Comparison of ENCODE assay signal across 8 mouse cellular contexts in genomic region chr15:79892213-79892541, GRCm38 (mm10). TPM values are rescaled to one million over a fixed set of nuclear protein-coding genes. Genes with fewer than 3 reads are reported as not detected.
A peak's percentile ranks its signal among the peaks of the same experiment; 100 is the strongest.
DNase-seq lines count a peak whose midpoint lies in the region; ATAC-seq and TF ChIP-seq lines count a peak whose summit lies in the region.

No protein-coding gene starts in this region.

- peaks cover 5% of the 10 kb centered on the region; the same call in 1 of the 2 replicates for H3K4me1 ChIP-seq in bone marrow, adult 2 months (ENCODE audit: control insufficient read depth, insufficient read depth, low read length)
- peaks cover 9% of the 10 kb centered on the region for H3K4me1 ChIP-seq in forebrain, embryonic 16.5 days (replicated peaks; ENCODE audit: control insufficient read depth, insufficient read depth, low read length)
- H3K4me1 ChIP-seq in hindbrain, embryonic 11.5 days (replicated peaks; ENCODE audit: control insufficient read depth, insufficient read depth, low read length): peaks cover 7% of the 10 kb centered on the region; the same call in 1 of the 2 replicates
- H3K4me1 ChIP-seq in limb, embryonic 13.5 days: peaks cover 18% of the 10 kb centered on the region; the same call in 1 of the 2 replicates
- peaks cover 8% of the 10 kb centered on the region for H3K4me1 ChIP-seq in midbrain, embryonic 12.5 days

- no peaks in the 10 kb centered on the region for H3K9me3 ChIP-seq in forebrain, embryonic 16.5 days (ENCODE audit: control insufficient read depth, low read length)
- no peaks in the 10 kb centered on the region for H3K9me3 ChIP-seq in hindbrain, embryonic 11.5 days (ENCODE audit: control insufficient read depth, low read length)
- H3K9me3 ChIP-seq in limb, embryonic 13.5 days: no peaks in the 10 kb centered on the region
- H3K9me3 ChIP-seq in midbrain, embryonic 12.5 days: no peaks in the 10 kb centered on the region

- peak overlapping the region; percentile 90 for H3K4me3 ChIP-seq in bone marrow, adult 2 months (replicated peaks; ENCODE audit: control insufficient read depth, low read depth, low read length)
- H3K4me3 ChIP-seq in forebrain, embryonic 16.5 days (replicated peaks; ENCODE audit: low read length): peak overlapping the region; percentile 44
- peak overlapping the region; percentile 27 for H3K4me3 ChIP-seq in hindbrain, embryonic 11.5 days (ENCODE audit: low read depth, low read length)
- peak overlapping the region; percentile 50 for H3K4me3 ChIP-seq in limb, embryonic 13.5 days
- H3K4me3 ChIP-seq in midbrain, embryonic 12.5 days: peak overlapping the region; percentile 26

- TF ChIP-seq POLR2A in bone marrow, adult 2 months (IDR thresholded peaks at IDR 0.05; ENCODE audit: borderline replicate concordance, control insufficient read depth, low read depth, low read length): peak; percentile 90

- H3K27ac ChIP-seq in bone marrow, adult 2 months (ENCODE audit: control insufficient read depth, insufficient read depth, low read depth, low read length, poor library complexity): peak overlapping the region; percentile 95
- no peak overlapping the region for H3K27ac ChIP-seq in forebrain, embryonic 16.5 days (ENCODE audit: low read length)
- H3K27ac ChIP-seq in hindbrain, embryonic 11.5 days (ENCODE audit: low read depth, low read length): no peak overlapping the region
- peak overlapping the region; percentile 44; the same call in 1 of the 2 replicates for H3K27ac ChIP-seq in limb, embryonic 13.5 days
- no peak overlapping the region for H3K27ac ChIP-seq in midbrain, embryonic 12.5 days (replicated peaks)

- peak; percentile 86 for DNase-seq in MN1 (ENCODE audit: low spot score)
- DNase-seq in hindbrain, embryonic 11.5 days (ENCODE audit: low spot score): peak; percentile 51
- peak; percentile 82 for DNase-seq in splenic B cell, adult 2 months (ENCODE audit: low read depth, low spot score)
- no peak for DNase-seq in cerebellum, adult 11 months

- 0 out of 2 replicates have a peak, but pooled peaks cover 4% of the 10 kb centered on the region for H3K27me3 ChIP-seq in forebrain, embryonic 16.5 days (replicated peaks; ENCODE audit: control insufficient read depth, insufficient read depth, low read length)
- H3K27me3 ChIP-seq in hindbrain, embryonic 11.5 days (ENCODE audit: control insufficient read depth, insufficient read depth, low read length): 0 out of 2 replicates have a peak, but pooled peaks cover 5% of the 10 kb centered on the region
- H3K27me3 ChIP-seq in limb, embryonic 13.5 days: peaks cover 41% of the 10 kb centered on the region
- H3K27me3 ChIP-seq in midbrain, embryonic 12.5 days: peaks cover 19% of the 10 kb centered on the region
- H3K27me3 ChIP-seq in splenic B cell, adult 2 months (ENCODE audit: control insufficient read depth, insufficient read depth, low read length, poor library complexity, severe bottlenecking): no peaks in the 10 kb centered on the region

- under 1% methylated on average over 12 of the region's 12 CpGs for WGBS in bone marrow, adult 2 months
- WGBS in forebrain, embryonic 16.5 days: 2% methylated on average over 12 of the region's 12 CpGs
- WGBS in hindbrain, embryonic 11.5 days: 1% methylated on average over 12 of the region's 12 CpGs
- 2% methylated on average over 12 of the region's 12 CpGs for WGBS in limb, embryonic 13.5 days
- WGBS in midbrain, embryonic 12.5 days: under 1% methylated on average over 12 of the region's 12 CpGs

- no peak for TF ChIP-seq CTCF in bone marrow, adult 2 months (IDR thresholded peaks at IDR 0.05; ENCODE audit: control insufficient read depth, insufficient read depth, low read length)

- H3K9ac ChIP-seq in forebrain, embryonic 16.5 days (replicated peaks; ENCODE audit: low read depth, low read length): peak overlapping the region; percentile 54
- peak overlapping the region; percentile 55; the same call in 1 of the 2 replicates for H3K9ac ChIP-seq in hindbrain, embryonic 11.5 days (ENCODE audit: low read depth, low read length)
- H3K9ac ChIP-seq in limb, embryonic 13.5 days: peak overlapping the region; percentile 66
- 0 out of 2 replicates have a peak overlapping the region, but pooled peaks have one; percentile 4 for H3K9ac ChIP-seq in midbrain, embryonic 12.5 days (replicated peaks)

- peak; percentile 91 for ATAC-seq in forebrain, embryonic 16.5 days
- no peak for ATAC-seq in hindbrain, embryonic 11.5 days (ENCODE audit: low FRiP score)
- ATAC-seq in limb, embryonic 13.5 days (ENCODE audit: low FRiP score, low read depth): peak; percentile 67
- no peak for ATAC-seq in midbrain, embryonic 12.5 days (ENCODE audit: low FRiP score, low read depth)

- no peaks in the 10 kb centered on the region for H3K36me3 ChIP-seq in forebrain, embryonic 16.5 days (ENCODE audit: control insufficient read depth, insufficient read depth)
- no peaks in the 10 kb centered on the region for H3K36me3 ChIP-seq in hindbrain, embryonic 11.5 days (ENCODE audit: control insufficient read depth, insufficient read depth, low read length)
- no peaks in the 10 kb centered on the region for H3K36me3 ChIP-seq in limb, embryonic 13.5 days
- no peaks in the 10 kb centered on the region for H3K36me3 ChIP-seq in midbrain, embryonic 12.5 days
- peaks cover 26% of the 10 kb centered on the region for H3K36me3 ChIP-seq in splenic B cell, adult 2 months (ENCODE audit: control insufficient read depth, insufficient read depth, low read length, poor library complexity, severe bottlenecking)

- peak overlapping the region; percentile 52 for H3K4me2 ChIP-seq in forebrain, embryonic 16.5 days (ENCODE audit: low read length)
- H3K4me2 ChIP-seq in hindbrain, embryonic 11.5 days (replicated peaks; ENCODE audit: low read depth, low read length): peak overlapping the region; percentile 34
- peak overlapping the region; percentile 71 for H3K4me2 ChIP-seq in limb, embryonic 13.5 days (replicated peaks)
- H3K4me2 ChIP-seq in midbrain, embryonic 12.5 days (replicated peaks): peak overlapping the region; percentile 48

RNA-seq across cellular contexts. Expression of gene Apobec3, which starts 0.7 kb away (rescaled TPM):
- polyA plus RNA-seq in bone marrow, adult 2 months (2011; ENCODE audit: insufficient read depth, insufficient read length, low replicate concordance, missing spikeins): 104 and 140 TPM in 2 replicates
- 6.7 and 8.5 TPM in 2 replicates for polyA plus RNA-seq in forebrain, embryonic 16.5 days (2015; fragmentation: Nextera tagmentation; extraction: Ambion mirVana)
- polyA plus RNA-seq in hindbrain, embryonic 11.5 days (2014; fragmentation: Nextera tagmentation; extraction: Ambion mirVana): 6.0 and 9.3 TPM in 2 replicates
- polyA plus RNA-seq in limb, embryonic 13.5 days (2015; fragmentation: Nextera tagmentation; extraction: Ambion mirVana): 13.5 and 14.1 TPM in 2 replicates
- polyA plus RNA-seq in midbrain, embryonic 12.5 days (2016; fragmentation: Nextera tagmentation; extraction: Ambion mirVana): 5.1 and 6.9 TPM in 2 replicates

RNA-seq across cellular contexts. Expression of gene Cbx6, which starts 57.7 kb away (rescaled TPM):
- 24.2 and 29.0 TPM in 2 replicates for polyA plus RNA-seq in bone marrow, adult 2 months (2011; ENCODE audit: insufficient read depth, insufficient read length, low replicate concordance, missing spikeins)
- 49.3 and 53.2 TPM in 2 replicates for polyA plus RNA-seq in forebrain, embryonic 16.5 days (2015; fragmentation: Nextera tagmentation; extraction: Ambion mirVana)
- polyA plus RNA-seq in hindbrain, embryonic 11.5 days (2014; fragmentation: Nextera tagmentation; extraction: Ambion mirVana): 10.8 and 14.4 TPM in 2 replicates
- polyA plus RNA-seq in limb, embryonic 13.5 days (2015; fragmentation: Nextera tagmentation; extraction: Ambion mirVana): 45.4 and 54.5 TPM in 2 replicates
- 45.5 and 45.7 TPM in 2 replicates for polyA plus RNA-seq in midbrain, embryonic 12.5 days (2016; fragmentation: Nextera tagmentation; extraction: Ambion mirVana)

RNA-seq across cellular contexts. Expression of gene Npcd, which starts 58.1 kb away (rescaled TPM):
- not detected in 2 replicates for polyA plus RNA-seq in bone marrow, adult 2 months (2011; ENCODE audit: insufficient read depth, insufficient read length, low replicate concordance, missing spikeins)
- polyA plus RNA-seq in forebrain, embryonic 16.5 days (2015; fragmentation: Nextera tagmentation; extraction: Ambion mirVana): 1.4 TPM in 1 of 2 replicates, not detected in the other
- 0.26 TPM in 1 of 2 replicates, not detected in the other for polyA plus RNA-seq in hindbrain, embryonic 11.5 days (2014; fragmentation: Nextera tagmentation; extraction: Ambion mirVana)
- polyA plus RNA-seq in limb, embryonic 13.5 days (2015; fragmentation: Nextera tagmentation; extraction: Ambion mirVana): 0.46 and 0.60 TPM in 2 replicates
- 0.45 TPM in 1 of 2 replicates, not detected in the other for polyA plus RNA-seq in midbrain, embryonic 12.5 days (2016; fragmentation: Nextera tagmentation; extraction: Ambion mirVana)

Comparison
In these comparisons a context has a peak if more than half of its experiments do, and no peak if none do; other contexts are left out.
1. H3K27ac ChIP-seq: peak in bone marrow, adult 2 months (single experiment) and limb, embryonic 13.5 days (single experiment); none in forebrain, embryonic 16.5 days (single experiment), hindbrain, embryonic 11.5 days (single experiment) and midbrain, embryonic 12.5 days (single experiment).
2. H3K4me3 ChIP-seq: peak in every context shown above with its lines; median percentile 90 in bone marrow, adult 2 months; 50 in limb, embryonic 13.5 days; 44 in forebrain, embryonic 16.5 days; 27 in hindbrain, embryonic 11.5 days; 26 in midbrain, embryonic 12.5 days.
3. ATAC-seq: peak in forebrain, embryonic 16.5 days (single experiment) and limb, embryonic 13.5 days (single experiment); none in hindbrain, embryonic 11.5 days (single experiment) and midbrain, embryonic 12.5 days (single experiment).
4. H3K9ac ChIP-seq: peak in every context shown above with its lines; median percentile 66 in limb, embryonic 13.5 days; 55 in hindbrain, embryonic 11.5 days; 54 in forebrain, embryonic 16.5 days; 4 in midbrain, embryonic 12.5 days.
5. Peak in every context shown above with its lines, with median percentiles within 50 percentile points of each other: H3K4me2 ChIP-seq.